Mouse (Mus musculus): ENCODE data around the gene Gpbar1. TPM values are rescaled to one million over a fixed set of nuclear protein-coding genes. Genes with fewer than 3 reads are reported as not detected.

Gpbar1 gene
- polyA plus RNA-seq, 1 experiment, result 3.1 TPM

DNA sequence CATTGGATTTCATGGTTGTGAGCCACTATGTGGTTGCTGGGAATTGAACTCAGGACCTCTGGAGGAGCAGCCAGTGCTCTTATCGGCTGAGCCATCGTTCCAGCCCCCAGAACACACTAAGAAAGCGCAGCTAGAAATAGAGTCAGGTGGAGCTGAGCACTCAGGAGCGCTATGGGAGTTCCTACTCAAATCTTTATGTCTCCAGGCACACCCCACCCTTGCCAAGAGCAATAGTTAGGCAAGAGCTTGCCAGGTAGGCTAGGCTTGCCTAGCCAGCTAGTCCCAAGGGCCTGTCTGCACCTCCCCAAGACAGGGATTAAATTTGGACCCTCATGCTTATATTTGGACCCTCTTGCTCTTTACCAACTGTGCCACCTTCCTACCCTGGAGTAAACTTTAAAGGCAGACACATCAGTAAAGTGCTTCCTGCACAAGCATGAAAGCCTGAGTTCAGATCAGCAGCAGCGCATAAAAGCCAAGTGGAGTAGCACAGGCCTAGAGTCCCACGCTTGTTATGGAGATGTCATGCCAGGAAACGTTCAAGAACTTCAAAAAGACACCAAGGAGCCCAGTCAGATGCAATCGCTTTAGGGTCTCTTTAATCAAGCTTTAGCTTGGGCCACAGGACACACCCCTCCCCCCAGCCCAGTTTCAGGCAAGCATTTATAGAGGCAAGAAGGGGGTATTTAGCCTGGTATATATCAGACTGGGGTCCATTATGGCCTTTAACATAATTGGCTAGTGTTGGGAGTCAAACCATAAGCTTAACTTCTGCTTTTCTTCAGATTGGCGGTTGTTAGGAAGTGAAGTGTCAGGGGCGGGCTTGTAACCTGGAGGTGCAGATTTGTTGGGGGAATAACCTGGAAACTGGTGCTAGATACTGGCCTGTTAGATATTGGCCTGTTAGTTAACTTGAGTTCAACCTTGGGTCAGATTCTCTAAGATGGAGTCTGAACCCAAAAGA is 29.9 kb downstream of the Gpbar1 start:
- TF ChIP-seq POLR2A (IDR thresholded peaks at IDR 0.05; ENCODE audit: low read depth, low read length) (no peak), CTCF (IDR thresholded peaks at IDR 0.05; ENCODE audit: extremely low read depth, insufficient read length, insufficient replicate concordance, low read depth, low read length) (no peak)
- WGBS, result 77% methylated on average over 10 of the region's 10 CpGs
- peak overlapping the region; percentile 52 for H3K27ac ChIP-seq (ENCODE audit: insufficient read depth, low read depth, low read length)
- H3K27me3 ChIP-seq (ENCODE audit: control insufficient read depth, insufficient read depth, low read length), result no peaks in the 10 kb centered on the region
- peaks cover 16% of the 10 kb centered on the region; the same call in 1 of the 2 replicates for H3K4me1 ChIP-seq (ENCODE audit: control insufficient read depth, insufficient read depth, insufficient read length, low read length)
- H3K4me3 ChIP-seq (ENCODE audit: low read depth, low read length), result no peak overlapping the region
- H3K36me3 ChIP-seq (ENCODE audit: control insufficient read depth, insufficient read depth, low read length), result no peaks in the 10 kb centered on the region

- peaks cover 16% of the 10 kb centered on the region; the same call in 1 of the 2 replicates for H3K4me1 ChIP-seq (ENCODE audit: control insufficient read depth, insufficient read depth, insufficient read length, low read length)
- WGBS, result 32% methylated on average over 3 of the region's 3 CpGs
- TF ChIP-seq CTCF (IDR thresholded peaks at IDR 0.05; ENCODE audit: extremely low read depth, insufficient read length, insufficient replicate concordance, low read depth, low read length) (no peak), POLR2A (IDR thresholded peaks at IDR 0.05; ENCODE audit: low read depth, low read length) (no peak)
Measured at GRCm38 (mm10) chr1:74309767-74310166, 31.4 kb downstream of the Gpbar1 start.

GRCm38 (mm10) chr1:74313049-74313692 is 34.8 kb downstream of the Gpbar1 start:
- TF ChIP-seq POLR2A (IDR thresholded peaks at IDR 0.05; ENCODE audit: low read depth, low read length) (no peak), CTCF (IDR thresholded peaks at IDR 0.05; ENCODE audit: extremely low read depth, insufficient read length, insufficient replicate concordance, low read depth, low read length) (no peak)
- under 1% methylated on average over 3 of the region's 3 CpGs for WGBS

More at GRCm38 (mm10) chr1:74309767-74310166, 31.4 kb downstream of the Gpbar1 start:
- Histone ChIP-seq H3K27me3 (ENCODE audit: control insufficient read depth, insufficient read depth, low read length) (no peaks in the 10 kb centered on the region), H3K36me3 (ENCODE audit: control insufficient read depth, insufficient read depth, low read length) (no peaks in the 10 kb centered on the region), H3K27ac (ENCODE audit: insufficient read depth, low read depth, low read length) (peak overlapping the region; percentile 28; the same call in 1 of the 2 replicates), H3K4me3 (ENCODE audit: low read depth, low read length) (no peak overlapping the region)

DNA sequence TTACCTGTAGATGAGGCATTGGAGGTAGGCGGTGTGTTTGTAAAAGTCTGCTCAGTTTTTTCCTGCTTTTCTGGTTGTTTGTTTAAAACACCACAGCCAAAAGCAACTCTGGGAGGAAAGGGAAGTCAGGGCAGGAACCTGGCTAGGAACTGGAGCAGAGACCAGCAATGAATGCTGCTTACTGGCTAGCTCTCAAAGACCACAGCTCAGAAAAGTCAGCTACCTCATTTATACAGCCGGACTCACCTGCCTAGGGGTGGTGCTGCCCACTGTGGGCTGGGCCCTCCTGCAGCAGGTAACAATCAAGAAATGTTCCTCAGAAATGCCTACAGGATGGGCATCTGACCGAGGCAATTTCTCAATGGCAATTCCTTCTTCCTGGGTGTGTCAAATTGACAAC is 36.4 kb downstream of the Gpbar1 start:
- no peak overlapping the region for H3K4me3 ChIP-seq (ENCODE audit: low read depth, low read length)
- no peaks in the 10 kb centered on the region for H3K36me3 ChIP-seq (ENCODE audit: control insufficient read depth, insufficient read depth, low read length)
- no peaks in the 10 kb centered on the region for H3K27me3 ChIP-seq (ENCODE audit: control insufficient read depth, insufficient read depth, low read length)
- 60% methylated on average over 3 of the region's 3 CpGs for WGBS
- no peak for TF ChIP-seq CTCF (IDR thresholded peaks at IDR 0.05; ENCODE audit: extremely low read depth, insufficient read length, insufficient replicate concordance, low read depth, low read length)
- no peak for TF ChIP-seq POLR2A (IDR thresholded peaks at IDR 0.05; ENCODE audit: low read depth, low read length)
- H3K27ac ChIP-seq (ENCODE audit: insufficient read depth, low read depth, low read length), result no peak overlapping the region
- H3K4me1 ChIP-seq (ENCODE audit: control insufficient read depth, insufficient read depth, insufficient read length, low read length), result peaks cover 3% of the 10 kb centered on the region; the same call in 1 of the 2 replicates

More at GRCm38 (mm10) chr1:74313049-74313692, 34.8 kb downstream of the Gpbar1 start:
- Histone ChIP-seq H3K27ac (ENCODE audit: insufficient read depth, low read depth, low read length) (peak overlapping the region; percentile 36; the same call in 1 of the 2 replicates), H3K36me3 (ENCODE audit: control insufficient read depth, insufficient read depth, low read length) (no peaks in the 10 kb centered on the region), H3K4me1 (ENCODE audit: control insufficient read depth, insufficient read depth, insufficient read length, low read length) (peaks cover 8% of the 10 kb centered on the region; the same call in 1 of the 2 replicates), H3K27me3 (ENCODE audit: control insufficient read depth, insufficient read depth, low read length) (no peaks in the 10 kb centered on the region), H3K4me3 (ENCODE audit: low read depth, low read length) (no peak overlapping the region)

DNA sequence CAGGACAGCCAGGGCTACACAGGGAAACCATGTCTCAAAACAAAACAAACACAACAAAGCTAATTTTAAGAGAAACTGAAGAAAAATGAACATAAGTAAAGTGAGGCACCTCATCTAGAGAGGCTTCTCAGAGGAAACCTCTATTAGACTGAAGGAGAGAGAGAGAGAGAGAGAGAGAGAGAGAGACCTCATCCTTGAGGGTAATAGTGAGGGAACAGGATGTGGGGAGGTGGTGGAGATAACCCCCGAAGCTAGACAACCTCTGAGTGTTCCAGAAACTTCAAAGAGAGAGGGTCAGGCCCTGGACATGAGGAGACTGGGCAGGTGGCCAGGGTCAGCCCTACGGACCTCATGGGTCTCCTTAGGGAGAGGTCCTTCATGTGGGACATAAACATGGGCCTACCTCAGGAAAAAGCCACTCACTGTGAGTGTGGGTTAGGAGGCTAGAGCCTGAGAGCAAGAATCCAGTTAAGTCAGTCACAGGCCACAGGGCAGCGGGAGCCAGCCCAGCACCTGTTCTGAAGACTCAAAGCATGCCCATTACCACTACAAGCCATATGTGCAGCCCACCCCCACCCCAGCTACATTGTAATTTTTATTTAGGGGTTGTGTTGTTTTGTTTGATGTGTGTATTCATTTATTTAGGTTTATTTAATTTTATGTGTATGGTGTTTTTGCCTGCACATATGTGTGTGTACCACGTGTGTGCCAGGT is 37.9 kb downstream of the Gpbar1 start:
- TF ChIP-seq CTCF (IDR thresholded peaks at IDR 0.05; ENCODE audit: extremely low read depth, insufficient read length, insufficient replicate concordance, low read depth, low read length) (no peak), POLR2A (IDR thresholded peaks at IDR 0.05; ENCODE audit: low read depth, low read length) (no peak)
- WGBS, result 77% methylated on average over 4 of the region's 4 CpGs
- no peaks in the 10 kb centered on the region for H3K27me3 ChIP-seq (ENCODE audit: control insufficient read depth, insufficient read depth, low read length)
- H3K36me3 ChIP-seq (ENCODE audit: control insufficient read depth, insufficient read depth, low read length), result no peaks in the 10 kb centered on the region
- H3K4me3 ChIP-seq (ENCODE audit: low read depth, low read length), result no peak overlapping the region
- no peaks in the 10 kb centered on the region for H3K4me1 ChIP-seq (ENCODE audit: control insufficient read depth, insufficient read depth, insufficient read length, low read length)
- H3K27ac ChIP-seq (ENCODE audit: insufficient read depth, low read depth, low read length), result no peak overlapping the region

GRCm38 (mm10) chr1:74318711-74319110 is 40.4 kb downstream of the Gpbar1 start:
- H3K27ac ChIP-seq (ENCODE audit: insufficient read depth, low read depth, low read length), result no peak overlapping the region
- no peaks in the 10 kb centered on the region for H3K4me1 ChIP-seq (ENCODE audit: control insufficient read depth, insufficient read depth, insufficient read length, low read length)
- no peak for TF ChIP-seq CTCF (IDR thresholded peaks at IDR 0.05; ENCODE audit: extremely low read depth, insufficient read length, insufficient replicate concordance, low read depth, low read length)
- no peak for TF ChIP-seq POLR2A (IDR thresholded peaks at IDR 0.05; ENCODE audit: low read depth, low read length)
- WGBS, result 55% methylated on average over 3 of the region's 3 CpGs
- H3K27me3 ChIP-seq (ENCODE audit: control insufficient read depth, insufficient read depth, low read length), result no peaks in the 10 kb centered on the region
- no peak overlapping the region for H3K4me3 ChIP-seq (ENCODE audit: low read depth, low read length)
- H3K36me3 ChIP-seq (ENCODE audit: control insufficient read depth, insufficient read depth, low read length), result no peaks in the 10 kb centered on the region
